Mouse (Mus musculus): ENCODE measurements at regions not wholly inside any gene's neighbourhood (a gene's known extent, or its start where the extent isn't known, plus 50 kb on each side); places are given as distances from the start of the nearest gene placed in this dataset.

DNA sequence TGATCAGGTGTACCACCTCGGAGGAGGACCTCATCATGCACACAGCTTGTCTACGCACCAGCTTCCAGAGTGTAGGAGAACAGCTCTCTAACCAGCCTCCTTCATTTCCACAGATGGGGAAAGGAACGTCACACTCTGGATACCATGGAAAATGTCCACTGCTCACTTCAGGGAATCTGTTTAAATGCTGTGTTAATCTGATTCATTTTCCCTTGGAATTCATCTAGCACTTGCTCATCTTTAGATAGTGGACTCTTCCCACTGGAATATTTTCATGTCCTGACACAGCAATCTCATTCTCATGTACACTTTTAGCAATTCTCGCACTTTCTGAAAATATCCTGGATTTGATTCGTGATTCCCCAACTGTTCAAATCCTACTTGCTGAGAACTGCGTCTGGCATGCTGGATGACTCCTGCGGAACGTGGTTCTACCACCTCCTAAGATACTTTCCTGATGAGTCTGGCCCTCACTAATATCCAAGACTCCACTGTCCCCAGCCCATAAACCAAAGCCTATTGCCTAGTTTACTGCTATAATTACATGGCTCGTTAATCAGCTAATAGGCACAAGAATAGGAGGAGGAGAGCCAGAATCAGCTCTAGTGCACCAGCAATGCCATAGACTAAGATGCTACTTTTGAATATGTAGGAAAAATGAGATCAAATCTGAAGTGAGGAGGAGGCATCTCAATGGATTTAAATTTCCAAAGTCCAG lies 56.0 kb upstream of the Bdnf start:
- ATAC-seq (ENCODE audit: insufficient number of reproducible peaks, low FRiP score): no peak
- H3K27me3 ChIP-seq (replicated peaks): 0 out of 2 replicates have a peak, but pooled peaks cover 2% of the 10 kb centered on the region
- no peaks in the 10 kb centered on the region for H3K9me3 ChIP-seq (replicated peaks)
- no peaks in the 10 kb centered on the region for H3K4me1 ChIP-seq (replicated peaks)
- no peaks in the 10 kb centered on the region for H3K36me3 ChIP-seq
- H3K4me3 ChIP-seq: no peak overlapping the region
- H3K27ac ChIP-seq (ENCODE audit: poor library complexity, severe bottlenecking): no peak overlapping the region
- H3K4me2 ChIP-seq: no peak overlapping the region
- WGBS: 80% methylated on average over 9 of the region's 9 CpGs
- no peak overlapping the region for H3K9ac ChIP-seq

DNA sequence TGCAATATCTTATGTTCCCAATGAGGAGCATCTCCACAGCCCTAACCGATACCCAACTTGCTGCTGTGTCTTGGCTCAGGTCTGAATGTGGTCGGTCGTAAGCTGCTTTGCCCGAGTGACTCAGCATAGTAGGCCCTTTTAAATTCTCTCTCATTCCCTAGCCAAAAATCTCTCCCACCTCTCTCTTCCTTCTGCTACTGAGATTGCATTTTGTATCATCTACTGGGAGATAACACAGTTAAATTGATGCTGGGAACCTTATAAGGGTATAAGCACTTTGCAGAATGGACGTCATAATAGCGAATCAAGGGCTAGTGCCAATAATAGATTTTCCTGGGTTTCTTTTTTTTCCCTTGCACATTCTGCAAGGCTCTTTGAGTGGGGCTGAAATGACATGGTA lies 54.8 kb upstream of the Bdnf start:
- ATAC-seq (ENCODE audit: insufficient number of reproducible peaks, low FRiP score): no peak
- H3K9ac ChIP-seq: no peak overlapping the region
- 82% methylated on average over 6 of the region's 6 CpGs for WGBS
- H3K36me3 ChIP-seq: no peaks in the 10 kb centered on the region
- no peak overlapping the region for H3K4me3 ChIP-seq
- no peaks in the 10 kb centered on the region for H3K4me1 ChIP-seq (replicated peaks)
- H3K27ac ChIP-seq (ENCODE audit: poor library complexity, severe bottlenecking): no peak overlapping the region
- no peak overlapping the region for H3K4me2 ChIP-seq
- H3K9me3 ChIP-seq (replicated peaks): no peaks in the 10 kb centered on the region
- 0 out of 2 replicates have a peak, but pooled peaks cover 2% of the 10 kb centered on the region for H3K27me3 ChIP-seq (replicated peaks)

DNA sequence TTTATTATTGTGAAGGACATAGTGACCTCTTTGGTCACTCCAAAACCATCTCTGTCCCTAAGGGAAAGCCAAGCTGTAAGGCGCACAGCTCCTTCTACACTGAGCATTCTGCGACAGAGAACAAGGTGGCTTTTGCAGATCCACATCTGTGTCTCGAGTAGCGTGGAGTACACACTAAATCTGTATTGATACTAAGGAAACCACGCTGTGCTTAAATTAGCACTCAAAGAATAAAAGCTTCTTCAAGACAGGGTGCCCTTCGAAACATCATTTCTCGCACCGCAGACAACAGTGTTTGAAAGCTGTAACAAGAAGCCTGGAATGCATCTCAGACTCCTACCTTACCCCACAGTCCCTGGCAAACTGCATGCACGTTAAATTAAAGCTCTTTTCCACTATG lies 52.9 kb upstream of the Bdnf start:
- Histone ChIP-seq H3K36me3 (no peaks in the 10 kb centered on the region), H3K4me1 (replicated peaks) (no peaks in the 10 kb centered on the region), H3K27me3 (replicated peaks) (no peaks in the 10 kb centered on the region), H3K27ac (ENCODE audit: poor library complexity, severe bottlenecking) (no peak overlapping the region), H3K9ac (no peak overlapping the region), H3K4me3 (no peak overlapping the region), H3K9me3 (replicated peaks) (no peaks in the 10 kb centered on the region), H3K4me2 (no peak overlapping the region)
- no peak for ATAC-seq (ENCODE audit: insufficient number of reproducible peaks, low FRiP score)
- 70% methylated on average over 9 of the region's 9 CpGs for WGBS
